Mouse (Mus musculus): ENCODE results near the gene Dynlt1b. TPM values are rescaled to one million over a fixed set of nuclear protein-coding genes. Genes with fewer than 3 reads are reported as not detected.
"Not testable (repeated sequence)": the region's sequence is repeated elsewhere in the genome, so short reads cannot be mapped to it uniquely, and the experiment has no call there.

Gene Dynlt1b
- polyA plus RNA-seq, 1 experiment from 2014 or later = 923 TPM

- 95% methylated on average over 5 of the region's 5 CpGs for WGBS
- not testable (repeated sequence) for H3K27me3 ChIP-seq (ENCODE audit: control insufficient read depth, insufficient read depth, low read length); ATAC-seq (ENCODE audit: insufficient read depth, low FRiP score, low TSS enrichment)
Observed at GRCm38 (mm10) chr17:6461083-6461595, 31.2 kb downstream of the Dynlt1b start.

DNA sequence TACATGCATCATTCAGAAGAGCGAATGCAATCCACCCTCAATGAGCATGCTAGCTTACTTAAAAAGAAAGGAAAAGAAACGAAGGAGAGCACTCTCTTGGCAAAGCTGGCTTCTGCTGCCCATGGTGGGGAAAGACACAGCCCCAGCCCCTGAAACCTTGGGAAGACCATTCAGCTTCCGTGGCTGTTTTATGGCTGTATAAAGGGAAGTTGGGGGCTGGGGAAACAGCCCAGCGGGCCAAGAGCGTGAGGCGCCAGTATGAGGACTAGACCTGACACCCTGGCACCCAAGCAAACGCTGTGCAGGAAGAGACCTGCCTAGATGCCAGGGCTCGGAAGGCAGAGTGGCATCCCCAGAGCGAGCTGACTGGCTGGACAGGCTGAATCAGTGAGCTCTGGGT, 35.8 kb downstream of the Dynlt1b start:
- 86% methylated on average over 9 of the region's 9 CpGs for WGBS
- H3K27ac ChIP-seq (ENCODE audit: low read depth, low read length); H3K9me3 ChIP-seq (ENCODE audit: control insufficient read depth, low read length); ATAC-seq (ENCODE audit: insufficient read depth, low FRiP score, low TSS enrichment); H3K9ac ChIP-seq (ENCODE audit: low read length); DNase-seq (ENCODE audit: low spot score); H3K4me1 ChIP-seq (ENCODE audit: control insufficient read depth, insufficient read depth, low read length); H3K4me3 ChIP-seq (ENCODE audit: low read depth, low read length); H3K27me3 ChIP-seq (ENCODE audit: control insufficient read depth, insufficient read depth, low read length); H3K4me2 ChIP-seq (ENCODE audit: low read depth); H3K36me3 ChIP-seq (ENCODE audit: control insufficient read depth, insufficient read depth, low read length): not testable (repeated sequence)

More at GRCm38 (mm10) chr17:6461083-6461595, 31.2 kb downstream of the Dynlt1b start:
- not testable (repeated sequence) for H3K27ac ChIP-seq (ENCODE audit: low read depth, low read length); H3K4me2 ChIP-seq (ENCODE audit: low read depth); H3K36me3 ChIP-seq (ENCODE audit: control insufficient read depth, insufficient read depth, low read length); H3K9ac ChIP-seq (ENCODE audit: low read length); DNase-seq (ENCODE audit: low spot score); H3K4me1 ChIP-seq (ENCODE audit: control insufficient read depth, insufficient read depth, low read length); H3K9me3 ChIP-seq (ENCODE audit: control insufficient read depth, low read length); H3K4me3 ChIP-seq (ENCODE audit: low read depth, low read length)

DNA sequence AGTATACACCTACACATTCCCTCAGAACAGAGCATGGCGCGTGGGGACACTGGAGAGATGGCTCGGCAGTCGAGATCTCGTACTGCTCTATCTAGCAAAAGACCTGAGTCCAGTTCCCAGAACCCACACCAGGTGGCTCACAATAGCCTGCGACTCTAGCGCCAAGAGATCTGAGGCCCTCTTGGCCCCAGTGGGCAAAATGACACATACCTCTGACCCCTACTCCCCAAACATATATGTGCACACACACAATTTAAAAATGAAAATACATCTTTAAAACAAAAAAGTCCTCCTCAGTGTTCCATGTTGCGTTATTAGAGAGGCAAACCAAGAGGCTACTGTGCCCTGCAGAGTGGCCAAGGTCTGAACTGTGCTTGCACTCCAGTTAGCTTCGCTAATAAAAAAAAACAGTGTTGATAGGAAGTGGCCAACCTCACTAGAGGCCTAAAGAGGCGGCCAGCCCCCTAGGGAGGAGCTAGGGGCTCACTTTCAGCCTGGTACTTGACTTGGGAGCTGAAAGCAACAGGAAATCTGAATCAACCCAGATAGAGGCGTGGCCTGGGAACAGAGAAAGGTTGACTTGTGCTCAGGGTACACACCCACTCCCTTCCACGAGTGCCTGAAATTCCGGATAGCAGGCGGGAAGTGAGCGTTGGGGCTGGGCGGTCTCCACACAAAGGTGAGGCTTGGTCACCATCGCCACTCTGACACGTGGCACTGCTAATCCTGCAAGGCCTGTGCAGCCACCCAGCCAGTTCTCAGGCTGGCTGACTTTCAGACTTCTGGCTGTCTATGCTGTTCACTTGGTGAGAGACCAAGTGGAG, 37.9 kb downstream of the Dynlt1b start:
- DNase-seq (ENCODE audit: low spot score) (peak; percentile 19), ATAC-seq (ENCODE audit: insufficient read depth, low FRiP score, low TSS enrichment) (peak; percentile 16; the same call in 1 of the 2 replicates)
- H3K4me2 ChIP-seq (ENCODE audit: low read depth); H3K36me3 ChIP-seq (ENCODE audit: control insufficient read depth, insufficient read depth, low read length); H3K9ac ChIP-seq (ENCODE audit: low read length); H3K27ac ChIP-seq (ENCODE audit: low read depth, low read length); H3K4me1 ChIP-seq (ENCODE audit: control insufficient read depth, insufficient read depth, low read length); H3K27me3 ChIP-seq (ENCODE audit: control insufficient read depth, insufficient read depth, low read length); H3K9me3 ChIP-seq (ENCODE audit: control insufficient read depth, low read length); H3K4me3 ChIP-seq (ENCODE audit: low read depth, low read length): not testable (repeated sequence)
- 72% methylated on average over 16 of the region's 18 CpGs for WGBS

- not testable (repeated sequence) for H3K9ac ChIP-seq (ENCODE audit: low read length); H3K4me3 ChIP-seq (ENCODE audit: low read depth, low read length); ATAC-seq (ENCODE audit: insufficient read depth, low FRiP score, low TSS enrichment); H3K9me3 ChIP-seq (ENCODE audit: control insufficient read depth, low read length); H3K36me3 ChIP-seq (ENCODE audit: control insufficient read depth, insufficient read depth, low read length); H3K27me3 ChIP-seq (ENCODE audit: control insufficient read depth, insufficient read depth, low read length); H3K4me2 ChIP-seq (ENCODE audit: low read depth); DNase-seq (ENCODE audit: low spot score); H3K27ac ChIP-seq (ENCODE audit: low read depth, low read length); H3K4me1 ChIP-seq (ENCODE audit: control insufficient read depth, insufficient read depth, low read length)
- WGBS = 81% methylated on average over 2 of the region's 3 CpGs
Observed at GRCm38 (mm10) chr17:6470031-6470430, 40.1 kb downstream of the Dynlt1b start.

DNA sequence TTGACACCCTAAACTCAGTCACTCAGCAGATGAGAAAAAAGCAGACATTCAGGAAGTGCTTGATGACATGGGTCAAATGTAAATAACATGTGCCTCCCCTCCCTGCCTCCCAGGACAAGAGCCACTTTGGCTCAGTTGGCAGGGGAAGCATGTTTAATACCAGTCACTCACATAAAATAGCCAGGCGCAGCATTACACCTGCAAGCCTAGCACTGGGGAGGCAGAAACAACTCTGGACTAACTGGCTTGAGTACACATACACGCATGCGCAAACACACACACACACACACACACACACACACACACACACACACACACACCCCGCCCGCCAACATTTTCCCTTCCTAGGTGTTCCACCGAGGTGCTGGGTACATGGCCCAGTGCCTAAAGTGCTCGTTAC, 40.8 kb downstream of the Dynlt1b start:
- ATAC-seq (ENCODE audit: insufficient read depth, low FRiP score, low TSS enrichment); H3K9ac ChIP-seq (ENCODE audit: low read length); H3K9me3 ChIP-seq (ENCODE audit: control insufficient read depth, low read length); DNase-seq (ENCODE audit: low spot score); H3K27me3 ChIP-seq (ENCODE audit: control insufficient read depth, insufficient read depth, low read length); H3K4me1 ChIP-seq (ENCODE audit: control insufficient read depth, insufficient read depth, low read length); H3K4me2 ChIP-seq (ENCODE audit: low read depth); H3K4me3 ChIP-seq (ENCODE audit: low read depth, low read length); H3K36me3 ChIP-seq (ENCODE audit: control insufficient read depth, insufficient read depth, low read length); H3K27ac ChIP-seq (ENCODE audit: low read depth, low read length): not testable (repeated sequence)
- 91% methylated on average over 5 of the region's 7 CpGs for WGBS

DNA sequence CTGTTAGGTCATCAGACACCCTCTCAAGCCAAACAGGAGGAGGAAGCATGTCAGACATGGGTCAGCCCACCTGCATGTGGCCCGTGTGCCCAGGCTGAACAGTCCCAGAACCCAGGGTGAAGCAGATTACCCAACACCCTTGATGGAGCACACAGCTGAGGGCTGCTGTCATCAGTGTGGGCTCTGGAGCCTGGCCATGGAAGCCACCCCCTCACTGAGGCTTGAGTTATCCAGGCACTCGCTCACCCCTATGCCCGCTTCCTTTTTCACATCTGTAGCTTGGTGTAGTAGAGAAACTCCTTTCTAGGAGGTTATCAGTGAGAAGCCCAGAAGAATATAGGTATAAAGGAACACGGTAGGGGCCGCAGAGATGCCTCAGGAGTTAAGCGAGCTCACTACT, 45.4 kb downstream of the Dynlt1b start:
- H3K4me1 ChIP-seq (ENCODE audit: control insufficient read depth, insufficient read depth, low read length); H3K27ac ChIP-seq (ENCODE audit: low read depth, low read length); DNase-seq (ENCODE audit: low spot score); ATAC-seq (ENCODE audit: insufficient read depth, low FRiP score, low TSS enrichment); H3K36me3 ChIP-seq (ENCODE audit: control insufficient read depth, insufficient read depth, low read length); H3K9ac ChIP-seq (ENCODE audit: low read length); H3K9me3 ChIP-seq (ENCODE audit: control insufficient read depth, low read length); H3K27me3 ChIP-seq (ENCODE audit: control insufficient read depth, insufficient read depth, low read length): not testable (repeated sequence)
- WGBS = 89% methylated on average over 6 of the region's 6 CpGs
- H3K4me2 ChIP-seq (ENCODE audit: low read depth) = peak overlapping the region; percentile 33
- H3K4me3 ChIP-seq (ENCODE audit: low read depth, low read length) = peak overlapping the region; percentile 16; the same call in 1 of the 2 replicates

- Histone ChIP-seq H3K4me3 (ENCODE audit: low read depth, low read length) (peak overlapping the region; percentile 77), H3K9ac (ENCODE audit: low read length) (peak overlapping the region; percentile 87; the same call in 1 of the 2 replicates), H3K4me2 (ENCODE audit: low read depth) (peak overlapping the region; percentile 88)
- not testable (repeated sequence) for H3K27ac ChIP-seq (ENCODE audit: low read depth, low read length); DNase-seq (ENCODE audit: low spot score); H3K27me3 ChIP-seq (ENCODE audit: control insufficient read depth, insufficient read depth, low read length); H3K36me3 ChIP-seq (ENCODE audit: control insufficient read depth, insufficient read depth, low read length); H3K9me3 ChIP-seq (ENCODE audit: control insufficient read depth, low read length); H3K4me1 ChIP-seq (ENCODE audit: control insufficient read depth, insufficient read depth, low read length); ATAC-seq (ENCODE audit: insufficient read depth, low FRiP score, low TSS enrichment)
- 60% methylated on average over 7 of the region's 7 CpGs for WGBS
Observed at GRCm38 (mm10) chr17:6475913-6476312, 46.0 kb downstream of the Dynlt1b start.

- not testable (repeated sequence) for H3K4me1 ChIP-seq (ENCODE audit: control insufficient read depth, insufficient read depth, low read length); H3K36me3 ChIP-seq (ENCODE audit: control insufficient read depth, insufficient read depth, low read length); H3K9me3 ChIP-seq (ENCODE audit: control insufficient read depth, low read length); H3K27me3 ChIP-seq (ENCODE audit: control insufficient read depth, insufficient read depth, low read length)
- Histone ChIP-seq H3K9ac (ENCODE audit: low read length) (peak overlapping the region; percentile 87), H3K4me2 (ENCODE audit: low read depth) (peak overlapping the region; percentile 88), H3K27ac (ENCODE audit: low read depth, low read length) (peak overlapping the region; percentile 80), H3K4me3 (ENCODE audit: low read depth, low read length) (peak overlapping the region; percentile 77)
- DNase-seq (ENCODE audit: low spot score) (peak; percentile 83), ATAC-seq (ENCODE audit: insufficient read depth, low FRiP score, low TSS enrichment) (peak; percentile 81)
- under 1% methylated on average over 45 of the region's 45 CpGs for WGBS
Observed at GRCm38 (mm10) chr17:6476495-6476947, 46.6 kb downstream of the Dynlt1b start.

DNA sequence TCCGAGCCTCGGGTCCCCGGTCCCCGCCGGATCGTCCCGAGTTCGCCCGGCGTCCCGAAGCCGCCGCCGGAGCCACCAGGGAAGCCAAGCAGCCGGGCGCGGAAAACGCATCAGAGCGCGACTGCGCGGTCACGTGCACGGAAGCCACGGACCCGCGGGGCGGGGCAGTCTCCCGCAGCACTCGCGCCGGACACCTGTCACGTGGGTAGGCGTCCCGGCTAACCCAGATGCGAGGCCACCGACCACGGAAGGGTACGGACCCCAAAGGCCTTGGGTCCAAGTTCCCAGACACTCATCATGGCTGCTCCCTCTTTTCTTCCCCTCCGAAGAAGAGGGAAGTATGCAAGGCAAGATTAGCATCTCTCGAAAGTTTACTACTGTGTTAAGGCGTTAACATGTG, 47.1 kb downstream of the Dynlt1b start:
- H3K36me3 ChIP-seq (ENCODE audit: control insufficient read depth, insufficient read depth, low read length); H3K4me1 ChIP-seq (ENCODE audit: control insufficient read depth, insufficient read depth, low read length); H3K27me3 ChIP-seq (ENCODE audit: control insufficient read depth, insufficient read depth, low read length); H3K9me3 ChIP-seq (ENCODE audit: control insufficient read depth, low read length): not testable (repeated sequence)
- DNase-seq (ENCODE audit: low spot score) (peak; percentile 76), ATAC-seq (ENCODE audit: insufficient read depth, low FRiP score, low TSS enrichment) (peak; percentile 89)
- H3K9ac ChIP-seq (ENCODE audit: low read length) = peak overlapping the region; percentile 87
- peak overlapping the region; percentile 80 for H3K27ac ChIP-seq (ENCODE audit: low read depth, low read length)
- peak overlapping the region; percentile 77 for H3K4me3 ChIP-seq (ENCODE audit: low read depth, low read length)
- peak overlapping the region; percentile 88 for H3K4me2 ChIP-seq (ENCODE audit: low read depth)
- WGBS = 2% methylated on average over 34 of the region's 42 CpGs

Measured in neural tube, embryonic 11.5 days (tissue).